Mouse (Mus musculus) naive thymus-derived CD4-positive, alpha-beta T cell, adult 2 months (primary cell): Measurements from ENCODE around the gene Gm2007.
"Not testable (repeated sequence)": the region's sequence is repeated elsewhere in the genome, so short reads cannot be mapped to it uniquely, and the experiment has no call there.

Source experiments
- DNase-seq: peaks from one replicate; pipeline ENCODE4 v3.0.0-alpha.2; 2011; ENCODE audit warnings: low read depth

The Gm2007 gene

DNA sequence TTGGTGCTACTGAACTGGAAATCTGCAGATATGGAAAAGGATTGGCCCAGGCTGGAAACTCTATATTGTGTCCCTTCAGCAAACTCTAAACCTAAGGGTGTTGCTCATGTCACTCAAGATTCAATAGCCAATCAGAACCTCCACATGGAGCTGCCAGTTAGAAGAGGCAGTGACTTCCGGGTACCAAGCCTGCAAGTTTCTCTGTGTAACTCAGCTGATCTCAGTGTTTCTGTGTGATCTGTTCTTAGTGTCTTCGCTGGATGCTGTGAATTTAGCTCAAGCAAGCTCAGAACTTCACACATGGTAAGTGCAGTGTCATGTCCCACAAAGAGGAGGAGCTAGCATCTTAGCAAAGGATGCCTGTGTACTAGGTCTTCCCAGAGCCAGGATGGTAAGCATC is at the start of gene Gm2007:
Gene Gm2007, plus strand, starts transcription at position 301 of the 400 bp plus-strand sequence.
- not testable (repeated sequence) for DNase-seq

DNA sequence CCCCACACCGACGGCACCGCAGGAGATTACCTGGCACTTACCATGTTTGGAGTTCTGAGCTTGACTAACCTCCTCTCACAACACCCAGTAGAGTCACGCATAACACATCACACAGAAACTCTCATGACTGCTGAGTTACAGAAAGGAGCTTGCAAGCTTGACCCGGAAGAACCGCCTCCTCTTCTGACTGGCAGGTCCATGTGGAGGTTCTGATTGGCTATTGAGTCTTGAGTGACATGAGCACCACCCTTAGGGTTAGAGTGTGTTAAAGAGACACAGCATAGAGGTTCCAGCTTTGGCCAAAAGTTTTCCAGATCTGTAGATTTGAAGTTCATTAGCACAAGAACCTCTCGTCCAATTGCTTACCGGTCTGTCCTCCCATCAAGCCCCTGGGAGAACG is 37.8 kb upstream of the Gm2007 start, which contains the start of gene Zfp969:
Gene Zfp969, minus strand, starts transcription at position 101 of the 400 bp plus-strand sequence.
- DNase-seq = not testable (repeated sequence)

DNA sequence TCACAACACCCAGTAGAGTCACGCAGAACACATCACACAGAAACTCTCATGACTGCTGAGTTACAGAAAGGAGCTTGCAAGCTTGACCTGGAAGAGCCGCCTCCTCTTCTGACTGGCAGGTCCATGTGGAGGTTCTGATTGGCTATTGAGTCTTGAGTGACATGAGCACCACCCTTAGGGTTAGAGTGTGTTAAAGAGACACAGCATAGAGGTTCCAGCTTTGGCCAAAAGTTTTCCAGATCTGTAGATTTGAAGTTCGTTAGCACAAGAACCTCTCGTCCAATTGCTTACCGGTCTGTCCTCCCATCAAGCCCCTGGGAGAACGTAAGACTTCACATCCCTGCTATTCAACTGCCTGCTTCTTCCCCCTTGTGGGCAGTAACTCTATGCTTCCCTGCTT is 59.7 kb downstream of the Gm2007 start, which contains the start of gene Gm14288:
Gene Gm14288, minus strand, starts transcription at position 101 of the 400 bp plus-strand sequence.
- not testable (repeated sequence) for DNase-seq
